Mouse (Mus musculus): ENCODE results near the gene Lrrc66. TPM values are rescaled to one million over a fixed set of nuclear protein-coding genes. Genes with fewer than 3 reads are reported as not detected.

The Lrrc66 gene
- 14.6 and 15.3 TPM in 2 replicates for polyA plus RNA-seq (2015; fragmentation: Nextera tagmentation; extraction: Ambion mirVana)

GRCm38 (mm10) chr5:73632291-73632690 lies at the start of gene Lrrc66:
Gene Lrrc66, minus strand, starts transcription at chr5:73632526.
- no peak for ATAC-seq
- H3K27me3 ChIP-seq (replicated peaks; ENCODE audit: control insufficient read depth, insufficient read depth, low read length), result no peaks in the 10 kb centered on the region
- TF ChIP-seq CTCF (IDR thresholded peaks at IDR 0.05; ENCODE audit: low read depth), result no peak
- H3K4me3 ChIP-seq (ENCODE audit: low read depth, low read length), result no peak within 1 kb of the TSS
- H3K4me1 ChIP-seq (replicated peaks; ENCODE audit: control insufficient read depth, insufficient read depth, low read length), result 0 out of 2 replicates have a peak, but pooled peaks cover 4% of the 10 kb centered on the region
- 0 out of 2 replicates have a peak, but pooled peaks cover 5% of the 10 kb centered on the region for H3K9me3 ChIP-seq (ENCODE audit: control insufficient read depth)
- no peak within 1 kb of the TSS for H3K4me2 ChIP-seq (replicated peaks; ENCODE audit: low read depth)
- 0 out of 2 replicates have a peak, but pooled peaks cover 13% of the 10 kb centered on the region for H3K36me3 ChIP-seq (ENCODE audit: control insufficient read depth, insufficient read depth)
- WGBS, result 66% methylated on average over 8 of the region's 8 CpGs
- H3K27ac ChIP-seq (ENCODE audit: low read depth, low read length), result no peak within 1 kb of the TSS
- H3K9ac ChIP-seq (ENCODE audit: low read depth, low read length), result no peak within 1 kb of the TSS

GRCm38 (mm10) chr5:73676626-73677025 lies 44.3 kb upstream of the Lrrc66 start:
- Histone ChIP-seq H3K4me1 (replicated peaks; ENCODE audit: control insufficient read depth, insufficient read depth, low read length) (no peaks in the 10 kb centered on the region), H3K9me3 (ENCODE audit: control insufficient read depth) (no peaks in the 10 kb centered on the region), H3K4me3 (ENCODE audit: low read depth, low read length) (no peak overlapping the region), H3K4me2 (replicated peaks; ENCODE audit: low read depth) (no peak overlapping the region), H3K27ac (ENCODE audit: low read depth, low read length) (no peak overlapping the region), H3K27me3 (replicated peaks; ENCODE audit: control insufficient read depth, insufficient read depth, low read length) (no peaks in the 10 kb centered on the region), H3K9ac (ENCODE audit: low read depth, low read length) (no peak overlapping the region), H3K36me3 (ENCODE audit: control insufficient read depth, insufficient read depth) (no peaks in the 10 kb centered on the region)
- no peak for TF ChIP-seq CTCF (IDR thresholded peaks at IDR 0.05; ENCODE audit: low read depth)
- no peak for ATAC-seq
- 56% methylated on average over 13 of the region's 13 CpGs for WGBS

- Histone ChIP-seq H3K4me1 (replicated peaks; ENCODE audit: control insufficient read depth, insufficient read depth, low read length) (no peaks in the 10 kb centered on the region), H3K4me2 (replicated peaks; ENCODE audit: low read depth) (no peak overlapping the region), H3K27ac (ENCODE audit: low read depth, low read length) (no peak overlapping the region)
Observed at GRCm38 (mm10) chr5:73675604-73676003, 43.3 kb upstream of the Lrrc66 start.

GRCm38 (mm10) chr5:73669386-73669785 lies 37.1 kb upstream of the Lrrc66 start:
- no peak overlapping the region for H3K27ac ChIP-seq (ENCODE audit: low read depth, low read length)

More at GRCm38 (mm10) chr5:73675604-73676003, 43.3 kb upstream of the Lrrc66 start:
- 87% methylated on average over 3 of the region's 3 CpGs for WGBS
- H3K9ac ChIP-seq (ENCODE audit: low read depth, low read length), result no peak overlapping the region
- no peak for ATAC-seq
- no peaks in the 10 kb centered on the region for H3K9me3 ChIP-seq (ENCODE audit: control insufficient read depth)
- no peak for TF ChIP-seq CTCF (IDR thresholded peaks at IDR 0.05; ENCODE audit: low read depth)
- H3K27me3 ChIP-seq (replicated peaks; ENCODE audit: control insufficient read depth, insufficient read depth, low read length), result no peaks in the 10 kb centered on the region
- H3K36me3 ChIP-seq (ENCODE audit: control insufficient read depth, insufficient read depth), result no peaks in the 10 kb centered on the region
- H3K4me3 ChIP-seq (ENCODE audit: low read depth, low read length), result no peak overlapping the region

GRCm38 (mm10) chr5:73667877-73668276 lies 35.6 kb upstream of the Lrrc66 start:
- H3K9me3 ChIP-seq (ENCODE audit: control insufficient read depth), result no peaks in the 10 kb centered on the region
- TF ChIP-seq CTCF (IDR thresholded peaks at IDR 0.05; ENCODE audit: low read depth), result no peak
- no peak overlapping the region for H3K9ac ChIP-seq (ENCODE audit: low read depth, low read length)
- 89% methylated on average over 2 of the region's 2 CpGs for WGBS
- H3K27me3 ChIP-seq (replicated peaks; ENCODE audit: control insufficient read depth, insufficient read depth, low read length), result peaks cover 5% of the 10 kb centered on the region; the same call in 1 of the 2 replicates
- ATAC-seq, result no peak
- H3K4me3 ChIP-seq (ENCODE audit: low read depth, low read length), result no peak overlapping the region
- H3K4me2 ChIP-seq (replicated peaks; ENCODE audit: low read depth), result no peak overlapping the region
- H3K4me1 ChIP-seq (replicated peaks; ENCODE audit: control insufficient read depth, insufficient read depth, low read length), result no peaks in the 10 kb centered on the region
- H3K36me3 ChIP-seq (ENCODE audit: control insufficient read depth, insufficient read depth), result no peaks in the 10 kb centered on the region
- no peak overlapping the region for H3K27ac ChIP-seq (ENCODE audit: low read depth, low read length)

More at GRCm38 (mm10) chr5:73669386-73669785, 37.1 kb upstream of the Lrrc66 start:
- WGBS, result 56% methylated on average over 26 of the region's 26 CpGs
- H3K4me1 ChIP-seq (replicated peaks; ENCODE audit: control insufficient read depth, insufficient read depth, low read length), result no peaks in the 10 kb centered on the region
- no peak overlapping the region for H3K9ac ChIP-seq (ENCODE audit: low read depth, low read length)
- H3K36me3 ChIP-seq (ENCODE audit: control insufficient read depth, insufficient read depth), result no peaks in the 10 kb centered on the region
- H3K4me2 ChIP-seq (replicated peaks; ENCODE audit: low read depth), result no peak overlapping the region
- no peak overlapping the region for H3K4me3 ChIP-seq (ENCODE audit: low read depth, low read length)
- TF ChIP-seq CTCF (IDR thresholded peaks at IDR 0.05; ENCODE audit: low read depth), result no peak
- no peaks in the 10 kb centered on the region for H3K9me3 ChIP-seq (ENCODE audit: control insufficient read depth)
- H3K27me3 ChIP-seq (replicated peaks; ENCODE audit: control insufficient read depth, insufficient read depth, low read length), result peaks cover 5% of the 10 kb centered on the region; the same call in 1 of the 2 replicates
- no peak for ATAC-seq

GRCm38 (mm10) chr5:73666695-73667094 lies 34.4 kb upstream of the Lrrc66 start:
- 88% methylated on average over 2 of the region's 2 CpGs for WGBS
- Histone ChIP-seq H3K27ac (ENCODE audit: low read depth, low read length) (no peak overlapping the region), H3K9me3 (ENCODE audit: control insufficient read depth) (no peaks in the 10 kb centered on the region), H3K4me3 (ENCODE audit: low read depth, low read length) (no peak overlapping the region), H3K4me2 (replicated peaks; ENCODE audit: low read depth) (no peak overlapping the region), H3K4me1 (replicated peaks; ENCODE audit: control insufficient read depth, insufficient read depth, low read length) (no peaks in the 10 kb centered on the region), H3K9ac (ENCODE audit: low read depth, low read length) (no peak overlapping the region), H3K36me3 (ENCODE audit: control insufficient read depth, insufficient read depth) (no peaks in the 10 kb centered on the region), H3K27me3 (replicated peaks; ENCODE audit: control insufficient read depth, insufficient read depth, low read length) (peaks cover 5% of the 10 kb centered on the region; the same call in 1 of the 2 replicates)
- ATAC-seq, result no peak
- TF ChIP-seq CTCF (IDR thresholded peaks at IDR 0.05; ENCODE audit: low read depth), result no peak

GRCm38 (mm10) chr5:73651855-73652201 lies 19.5 kb upstream of the Lrrc66 start:
- H3K27me3 ChIP-seq (replicated peaks; ENCODE audit: control insufficient read depth, insufficient read depth, low read length), result peaks cover 57% of the 10 kb centered on the region
- H3K4me1 ChIP-seq (replicated peaks; ENCODE audit: control insufficient read depth, insufficient read depth, low read length), result no peaks in the 10 kb centered on the region
- 4% methylated on average over 4 of the region's 4 CpGs for WGBS
- peak overlapping the region; percentile 98 for H3K4me2 ChIP-seq (replicated peaks; ENCODE audit: low read depth)
- TF ChIP-seq CTCF (IDR thresholded peaks at IDR 0.05; ENCODE audit: low read depth), result no peak
- peak overlapping the region; percentile 50 for H3K4me3 ChIP-seq (ENCODE audit: low read depth, low read length)
- no peak overlapping the region for H3K9ac ChIP-seq (ENCODE audit: low read depth, low read length)
- no peaks in the 10 kb centered on the region for H3K9me3 ChIP-seq (ENCODE audit: control insufficient read depth)
- H3K36me3 ChIP-seq (ENCODE audit: control insufficient read depth, insufficient read depth), result no peaks in the 10 kb centered on the region
- no peak for ATAC-seq
- no peak overlapping the region for H3K27ac ChIP-seq (ENCODE audit: low read depth, low read length)
